Mouse (Mus musculus) heart, adult 2 months (tissue): Measurements from ENCODE around the gene 2610028H24Rik. TPM values are rescaled to one million over a fixed set of nuclear protein-coding genes. Genes with fewer than 3 reads are reported as not detected.
A peak's percentile ranks its signal among the peaks of the same experiment; 100 is the strongest.

Source experiments
- DNase-seq, 2 experiments: peaks; one replicate each; pipeline ENCODE4 v3.0.0; 2021
- H3K27ac ChIP-seq: fragments of 200-600 bp; 2 replicates; pipeline ENCODE4 v1.8.1; 2022
- H3K27me3 ChIP-seq: fragments of 200-500 bp; 2 replicates; pipeline ENCODE4 v1.6.1; 2012; ENCODE audit warnings: mild to moderate bottlenecking, low read length, inconsistent platforms, mixed read lengths; ENCODE audit not compliant: control insufficient read depth, insufficient read depth
- H3K36me3 ChIP-seq: fragments of 200-500 bp; 2 replicates; pipeline ENCODE4 v1.6.1; 2012; ENCODE audit warnings: low read length, inconsistent platforms; ENCODE audit not compliant: control insufficient read depth, insufficient read depth
- H3K4me1 ChIP-seq: fragments of 200-500 bp; 2 replicates; pipeline ENCODE4 v1.6.1; 2011; ENCODE audit warnings: low read length; ENCODE audit not compliant: control insufficient read depth, insufficient read depth
- H3K4me3 ChIP-seq: fragments of 200-600 bp; 2 replicates; pipeline ENCODE4 v1.8.1; 2022
- H3K79me2 ChIP-seq: fragments of 200-500 bp; replicated peaks from 2 replicates; pipeline ENCODE4 v1.6.1; 2012; ENCODE audit warnings: mild to moderate bottlenecking, inconsistent platforms, low read length, moderate library complexity, mixed read lengths; ENCODE audit not compliant: control insufficient read depth, insufficient read depth
- H3K9ac ChIP-seq: fragments of 200-500 bp; 2 replicates; pipeline ENCODE4 v1.6.1; 2012; ENCODE audit warnings: low read depth, mild to moderate bottlenecking, control low read depth, inconsistent platforms, low read length, mixed read lengths
- CTCF ChIP-seq: fragments of 200-600 bp; IDR thresholded peaks from 2 replicates; pipeline ENCODE4 v1.8.1; 2022; ENCODE audit warnings: antibody characterized with exemption, mild to moderate bottlenecking, moderate library complexity
- EP300 ChIP-seq: fragments of 200-500 bp; IDR thresholded peaks from 2 replicates; pipeline ENCODE4 v1.6.1; 2011; ENCODE audit warnings: low read depth, low read length, control low read depth; ENCODE audit not compliant: insufficient read depth
- POLR2A ChIP-seq: fragments of 200-500 bp; IDR thresholded peaks from 2 replicates; pipeline ENCODE4 v1.6.1; 2011; ENCODE audit warnings: mild to moderate bottlenecking, low read depth, low read length, control low read depth; ENCODE audit not compliant: insufficient read depth
- WGBS: fragments of 180-500 bp; shearing (Covaris S2); methylation state at CpG from one replicate; pipeline ENCODE4 v1.1.7; 2018; 5-methylcytosine and 5-hydroxymethylcytosine counted together
- intact Hi-C: fragments of 180-260 bp; cut with DNase I; formaldehyde crosslinking; loops from one replicate; pipeline ENCODE4 v1.15.1; 2025
- polyA plus RNA-seq: library from polyadenylated mRNA; depleted of rRNA; stranded (reverse); fragments of >200 nt; gene quantifications from 2 replicates; pipeline ENCODE4 v1.2.3, GENCODE M21; 2012
- total RNA-seq, 2 experiments: library from RNA; stranded (reverse); gene quantifications; 2 replicates each; pipeline ENCODE4 v1.2.3; 2021

Gene 2610028H24Rik
- total and polyA plus RNA-seq, 3 experiments, result 0.20 to 1.8 TPM; not detected in 1

DNA sequence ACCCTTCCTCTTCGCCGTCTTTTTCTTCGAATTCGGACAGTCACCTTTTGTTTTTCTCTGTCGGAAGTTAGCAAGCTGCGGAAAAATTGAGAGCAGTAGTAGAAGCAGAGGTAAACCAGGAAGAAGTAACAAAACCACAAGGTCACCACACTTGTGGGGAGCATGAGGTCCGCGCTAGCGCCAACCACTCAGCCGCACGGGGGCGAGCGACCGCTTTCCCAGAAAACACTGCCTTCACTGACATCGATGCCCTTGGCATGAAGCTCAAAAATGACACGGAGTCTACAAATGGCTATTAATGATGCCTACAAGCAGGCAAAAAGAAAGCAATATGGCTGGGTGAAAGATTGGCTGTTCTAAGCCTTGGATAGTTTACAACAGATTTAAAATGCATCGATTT lies 8.6 kb upstream of the 2610028H24Rik start, which contains the start of gene AC141477.1:
TSS of gene AC141477.1 (minus strand) at position 164 of the 400 bp plus-strand sequence.
- DNase-seq, result no peak
- intact Hi-C loops, result no loop called here
- peaks cover 4% of the 10 kb centered on the region; the same call in 1 of the 2 replicates for H3K79me2 ChIP-seq
- no peak within 1 kb of the TSS for H3K4me3 ChIP-seq
- TF ChIP-seq POLR2A, result no peak
- no peak for TF ChIP-seq CTCF
- no peak for TF ChIP-seq EP300
- no peak within 1 kb of the TSS for H3K9ac ChIP-seq
- H3K27ac ChIP-seq, result no peak within 1 kb of the TSS
- WGBS, result 92% methylated on average over 17 of the region's 17 CpGs
- H3K4me1 ChIP-seq, result peaks cover 4% of the 10 kb centered on the region
- H3K27me3 ChIP-seq, result no peaks in the 10 kb centered on the region
- no peaks in the 10 kb centered on the region; the same call in 1 of the 2 replicates for H3K36me3 ChIP-seq

DNA sequence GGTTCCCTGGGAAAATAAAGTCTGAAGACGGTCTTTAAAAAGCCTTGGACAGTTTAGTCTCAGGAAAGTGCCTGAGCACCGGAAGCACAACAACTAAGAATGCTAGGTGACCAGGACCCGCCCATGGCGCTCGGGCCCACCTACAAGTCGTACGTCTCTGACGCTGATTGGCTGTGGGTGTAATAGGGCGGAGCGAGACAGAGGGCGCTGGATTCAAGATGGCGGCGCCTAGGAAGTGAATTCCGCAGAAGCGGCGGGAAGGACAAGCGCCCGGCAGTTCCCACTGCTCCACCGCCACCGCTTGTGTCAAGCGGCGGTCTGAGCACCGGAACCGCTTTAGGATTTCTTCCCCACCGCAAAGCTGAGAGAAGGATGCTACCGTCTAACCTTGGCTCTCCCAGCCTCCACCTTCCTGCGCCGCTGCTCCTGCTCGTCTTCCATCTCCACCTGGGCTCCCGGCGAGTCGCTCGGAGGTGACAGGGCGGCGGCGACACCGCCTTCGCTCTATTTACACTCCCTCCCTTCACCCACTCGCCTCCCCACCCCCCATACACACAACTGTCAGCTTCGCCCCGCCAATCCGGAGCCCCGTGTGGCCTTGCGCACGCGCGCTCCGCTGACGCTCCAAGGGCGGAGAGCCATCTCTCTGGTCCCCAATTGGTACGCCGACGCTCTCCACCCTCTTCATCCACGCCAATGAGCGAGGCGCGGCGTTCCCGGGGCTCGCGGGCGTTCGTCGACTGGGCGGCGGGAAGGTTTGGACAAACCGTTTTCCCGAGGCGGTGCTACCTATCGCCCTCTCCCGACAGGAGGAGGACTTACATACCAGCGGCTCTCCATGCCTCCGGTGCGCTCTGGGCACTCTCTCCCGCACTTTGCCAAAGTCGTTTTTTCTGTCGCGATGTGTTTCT lies 6.4 kb upstream of the 2610028H24Rik start, which contains the start of gene Pcnt:
TSS of gene Pcnt (minus strand) at position 609 of the 911 bp plus-strand sequence.
- intact Hi-C loops, result loop anchor here (1.0 kb wide), 1 partner anchor 26 kb away; the partner anchor contains the start of gene Mcm3ap
- Histone ChIP-seq H3K4me3 (peak within 1 kb of the TSS; percentile 70), H3K4me1 (peaks cover 7% of the 10 kb centered on the region), H3K79me2 (peaks cover 4% of the 10 kb centered on the region; the same call in 1 of the 2 replicates), H3K27ac (peak within 1 kb of the TSS; percentile 99), H3K27me3 (no peaks in the 10 kb centered on the region), H3K36me3 (no peaks in the 10 kb centered on the region; the same call in 1 of the 2 replicates), H3K9ac (peak within 1 kb of the TSS; percentile 79)
- under 1% methylated on average over 78 of the region's 78 CpGs for WGBS
- TF ChIP-seq POLR2A, result peak; percentile 65
- TF ChIP-seq CTCF, result peak; percentile 93
- TF ChIP-seq EP300, result no peak
- DNase-seq, result peak; percentile 97 to 98

DNA sequence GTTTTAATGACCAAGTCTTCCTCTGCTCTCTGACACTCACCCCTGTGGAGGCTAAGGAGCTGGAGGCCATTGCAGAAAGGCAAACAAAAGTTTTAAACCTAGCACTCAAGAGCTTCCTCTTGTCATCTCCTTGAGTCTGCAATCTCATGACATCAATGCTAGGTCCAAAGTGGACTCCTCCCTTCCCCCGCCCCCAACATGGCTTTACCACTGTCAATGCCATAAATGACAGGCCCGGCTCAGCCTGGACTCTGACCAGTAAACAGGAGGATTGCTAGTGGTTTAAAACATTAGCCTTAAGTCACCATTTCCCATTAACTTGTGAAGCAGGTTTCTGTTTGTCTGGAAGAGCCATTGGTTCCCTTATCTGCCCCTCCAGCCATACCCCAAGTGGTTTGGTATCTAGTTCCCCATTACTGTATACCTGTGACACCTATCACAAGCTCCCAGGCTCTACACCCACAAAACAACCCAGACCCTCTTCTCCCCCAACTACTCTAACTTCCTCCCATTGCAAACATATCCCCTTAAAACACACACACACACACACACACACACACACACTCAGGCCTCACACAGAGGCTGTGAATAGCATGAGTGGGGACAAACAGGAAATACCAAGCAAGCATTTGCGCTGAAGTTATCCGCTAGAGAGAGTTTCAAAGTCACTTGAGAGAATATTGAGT lies 2.7 kb upstream of the 2610028H24Rik start:
- Histone ChIP-seq H3K4me1 (peaks cover 10% of the 10 kb centered on the region), H3K27me3 (no peaks in the 10 kb centered on the region), H3K4me3 (no peak overlapping the region), H3K36me3 (no peaks in the 10 kb centered on the region; the same call in 1 of the 2 replicates), H3K27ac (peak overlapping the region; percentile 36; the same call in 1 of the 2 replicates), H3K79me2 (peaks cover 2% of the 10 kb centered on the region; the same call in 1 of the 2 replicates), H3K9ac (no peak overlapping the region)
- no peak for DNase-seq
- no peak for TF ChIP-seq EP300
- WGBS, result 45% methylated on average over 4 of the region's 4 CpGs
- intact Hi-C loops, result no loop called here

DNA sequence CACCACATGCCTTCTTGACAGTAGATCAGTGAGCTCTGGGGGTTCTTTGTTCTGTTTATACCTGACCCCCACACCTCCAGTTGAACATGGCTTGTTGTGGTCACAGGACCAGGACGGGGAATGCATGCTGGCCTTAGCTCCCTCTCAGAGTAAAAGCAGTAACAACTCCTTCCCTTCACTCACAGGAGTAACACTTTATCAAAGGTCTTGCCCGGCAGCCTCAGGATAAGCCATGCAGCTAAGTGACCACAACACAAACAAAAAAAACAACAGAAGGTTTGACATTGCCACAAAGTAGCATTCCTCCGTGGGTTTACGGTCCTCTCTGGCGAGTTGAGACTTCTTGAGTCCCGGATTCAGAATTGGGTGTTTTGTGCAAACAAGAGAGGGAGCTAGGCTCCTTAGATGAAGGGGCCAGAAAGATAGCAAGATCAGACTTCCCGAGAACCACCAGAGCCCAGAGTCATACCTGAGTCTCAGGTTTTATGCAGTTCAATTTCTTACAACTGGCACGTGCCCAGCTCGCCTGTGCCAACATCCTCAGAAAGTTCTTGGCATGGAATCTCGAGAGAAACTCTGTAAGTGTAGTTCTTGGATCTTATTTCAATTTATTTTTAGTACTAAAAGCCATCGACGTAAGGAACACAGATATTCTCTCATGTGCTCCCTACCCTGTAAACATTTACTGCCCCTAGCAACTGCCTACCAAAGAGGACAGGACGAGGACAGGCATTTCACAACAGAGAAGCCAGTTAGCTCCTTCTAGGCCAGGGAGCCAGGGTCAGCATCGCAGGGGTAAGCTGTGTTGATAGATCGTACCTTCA lies 1.3 kb upstream of the 2610028H24Rik start:
- intact Hi-C loops, result no loop called here
- Histone ChIP-seq H3K27me3 (no peaks in the 10 kb centered on the region), H3K9ac (no peak overlapping the region), H3K79me2 (no peaks in the 10 kb centered on the region), H3K4me3 (no peak overlapping the region), H3K36me3 (no peaks in the 10 kb centered on the region; the same call in 1 of the 2 replicates), H3K4me1 (peaks cover 8% of the 10 kb centered on the region), H3K27ac (peak overlapping the region; percentile 75)
- TF ChIP-seq CTCF (no peak), EP300 (peak; percentile 76), POLR2A (peak; percentile 73)
- WGBS, result 45% methylated on average over 15 of the region's 15 CpGs
- peak; percentile 49 to 64 for DNase-seq

DNA sequence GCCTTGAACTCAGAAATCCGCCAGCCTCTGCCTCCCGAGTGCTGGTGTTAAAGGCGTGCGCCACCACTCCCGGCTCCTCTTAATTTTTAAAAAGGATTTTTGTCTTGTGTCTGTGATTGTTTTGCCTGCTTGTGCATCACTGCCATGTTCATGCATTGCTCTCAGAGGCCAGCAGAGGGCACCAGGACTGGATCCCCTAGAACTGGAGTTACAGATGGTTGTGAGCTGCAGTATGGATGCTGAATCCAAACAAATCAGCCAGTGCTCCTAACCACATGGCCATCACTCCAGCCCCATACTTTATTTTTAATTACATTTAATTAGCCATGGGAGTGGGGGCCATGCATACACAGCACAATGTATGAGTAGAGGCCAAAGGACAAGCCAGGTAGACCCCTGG lies 6.4 kb downstream of the 2610028H24Rik start:
- H3K4me1 ChIP-seq, result no peaks in the 10 kb centered on the region
- 53% methylated on average over 5 of the region's 5 CpGs for WGBS
- intact Hi-C loops, result loop anchor here (1.0 kb wide), 1 partner anchor 279 kb away; no protein-coding TSS in a partner anchor
- H3K9ac ChIP-seq, result no peak overlapping the region
- peak; percentile 38 to 53 for DNase-seq
- TF ChIP-seq POLR2A (no peak), CTCF (peak; percentile 81)
- no peaks in the 10 kb centered on the region for H3K27me3 ChIP-seq
- H3K27ac ChIP-seq, result no peak overlapping the region
- H3K4me3 ChIP-seq, result no peak overlapping the region
- H3K36me3 ChIP-seq, result no peaks in the 10 kb centered on the region
- H3K79me2 ChIP-seq, result no peaks in the 10 kb centered on the region
